Mouse (Mus musculus) limb, embryonic 12.5 days (tissue): ENCODE results near the gene Adamts16. TPM values are rescaled to one million over a fixed set of nuclear protein-coding genes. Genes with fewer than 3 reads are reported as not detected.

Experiments
- ATAC-seq: fragments of 200-750 bp; cut with Nextera tagmentation; 2 replicates; pipeline ENCODE4 v1.8.0; 2017; ENCODE audit warnings: low read depth, moderate TSS enrichment; ENCODE audit not compliant: insufficient number of reproducible peaks, insufficient read depth, low FRiP score, low TSS enrichment
- H3K27ac ChIP-seq: fragments of 300-500 bp; sonication (generic); 2 replicates; pipeline ENCODE4 v1.5.1; 2016; ENCODE audit warnings: mild to moderate bottlenecking, moderate library complexity
- H3K27me3 ChIP-seq: fragments of 300-500 bp; sonication (generic); 2 replicates; pipeline ENCODE4 v1.6.1; 2016; ENCODE audit warnings: mild to moderate bottlenecking, moderate library complexity
- H3K36me3 ChIP-seq: fragments of 300-500 bp; sonication (generic); 2 replicates; pipeline ENCODE4 v1.6.1; 2016; ENCODE audit warnings: mild to moderate bottlenecking, moderate library complexity
- H3K4me1 ChIP-seq: fragments of 300-500 bp; sonication (generic); replicated peaks from 2 replicates; pipeline ENCODE4 v1.6.1; 2016
- H3K4me2 ChIP-seq: fragments of 300-500 bp; sonication (generic); 2 replicates; pipeline ENCODE4 v1.6.1; 2016; ENCODE audit warnings: mild to moderate bottlenecking, moderate library complexity
- H3K4me3 ChIP-seq: fragments of 300-500 bp; sonication (generic); replicated peaks from 2 replicates; pipeline ENCODE4 v1.5.1; 2016; ENCODE audit warnings: mild to moderate bottlenecking
- H3K9ac ChIP-seq: fragments of 300-500 bp; sonication (generic); replicated peaks from 2 replicates; pipeline ENCODE4 v1.6.1; 2016; ENCODE audit warnings: mild to moderate bottlenecking, moderate library complexity
- H3K9me3 ChIP-seq: fragments of 300-500 bp; sonication (generic); 2 replicates; pipeline ENCODE4 v1.6.1; 2016; ENCODE audit warnings: mild to moderate bottlenecking, moderate library complexity
- WGBS: fragments of 180-500 bp; shearing (Covaris S2); methylation state at CpG from one replicate; pipeline ENCODE4 v1.1.7; 2016; 5-methylcytosine and 5-hydroxymethylcytosine counted together
- polyA plus RNA-seq: library from polyadenylated mRNA; unstranded; fragments of >200 nt; fragmentation: Nextera tagmentation; extraction: Ambion mirVana; gene quantifications from 2 replicates; pipeline ENCODE4 v1.2.1, GENCODE M21; 2016

Adamts16 gene
- polyA plus RNA-seq, 1 experiment from 2014 or later: 0.51 TPM

DNA sequence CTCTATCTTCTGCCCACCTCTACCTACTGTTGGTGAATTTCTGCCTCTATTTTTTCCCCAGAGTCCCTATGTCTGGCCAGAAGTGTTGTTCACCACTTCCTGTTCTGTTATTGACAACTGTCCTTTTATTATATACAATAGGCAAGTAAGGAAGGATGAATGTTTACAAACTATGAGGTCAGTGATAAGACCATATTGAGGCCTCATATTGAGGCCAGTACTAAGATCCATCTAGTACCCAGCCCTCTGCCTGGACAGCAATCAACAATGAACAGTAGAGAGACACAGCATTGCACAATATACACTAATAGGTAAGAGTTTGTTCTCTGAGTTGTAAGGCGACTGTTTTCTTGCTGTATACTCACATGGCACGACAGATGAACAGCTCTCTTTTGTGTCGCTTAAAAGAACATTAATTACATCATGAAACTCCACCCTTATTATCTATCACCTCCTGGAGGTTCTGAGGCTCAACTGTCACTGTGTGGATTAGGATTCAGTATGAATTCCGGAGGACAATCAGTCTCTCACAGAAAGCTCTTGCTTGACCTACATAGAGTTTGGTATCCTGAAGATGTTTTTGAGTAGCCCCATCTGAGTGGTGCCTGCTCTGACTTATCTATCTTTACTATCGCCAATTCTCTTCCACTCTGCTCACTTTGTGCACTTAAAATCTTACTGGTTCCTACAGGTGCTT, 134.3 kb downstream of the Adamts16 start:
- WGBS: 84% methylated on average over 5 of the region's 5 CpGs
- no peaks in the 10 kb centered on the region for H3K36me3 ChIP-seq
- H3K9me3 ChIP-seq: no peaks in the 10 kb centered on the region
- no peak overlapping the region for H3K9ac ChIP-seq
- no peak overlapping the region for H3K4me3 ChIP-seq
- H3K4me1 ChIP-seq: peaks cover 5% of the 10 kb centered on the region; the same call in 1 of the 2 replicates
- H3K27me3 ChIP-seq: no peaks in the 10 kb centered on the region
- ATAC-seq: no peak
- no peak overlapping the region for H3K27ac ChIP-seq
- no peak overlapping the region for H3K4me2 ChIP-seq

DNA sequence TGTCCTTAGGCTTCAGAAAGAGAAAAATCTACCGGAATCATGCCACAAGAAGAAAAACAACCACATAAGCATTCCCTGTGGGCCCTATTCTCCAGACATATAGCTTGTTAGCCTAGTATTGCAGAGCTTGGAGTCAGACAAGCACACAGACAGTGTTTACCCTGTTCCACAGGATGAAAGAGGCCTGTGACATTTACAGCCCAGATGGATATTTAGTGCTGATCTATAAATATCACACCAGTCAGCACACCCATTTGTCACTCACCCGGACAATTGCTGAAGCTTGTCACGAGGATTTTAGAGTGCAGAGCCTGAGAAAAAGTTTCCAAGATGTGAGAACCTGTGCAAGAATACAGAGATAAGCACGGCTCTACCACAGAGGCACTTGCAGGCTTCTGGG, 138.7 kb downstream of the Adamts16 start:
- Histone ChIP-seq H3K36me3 (no peaks in the 10 kb centered on the region), H3K9me3 (no peaks in the 10 kb centered on the region), H3K9ac (no peak overlapping the region), H3K27me3 (no peaks in the 10 kb centered on the region), H3K4me2 (no peak overlapping the region), H3K27ac (no peak overlapping the region), H3K4me3 (no peak overlapping the region), H3K4me1 (peaks cover 5% of the 10 kb centered on the region; the same call in 1 of the 2 replicates)
- no peak for ATAC-seq
- 19% methylated on average over 4 of the region's 4 CpGs for WGBS

- H3K4me1 ChIP-seq: peaks cover 5% of the 10 kb centered on the region; the same call in 1 of the 2 replicates
- no peak for ATAC-seq
- 86% methylated on average over 4 of the region's 4 CpGs for WGBS
- no peak overlapping the region for H3K27ac ChIP-seq
- no peak overlapping the region for H3K9ac ChIP-seq
- H3K9me3 ChIP-seq: no peaks in the 10 kb centered on the region
- H3K4me2 ChIP-seq: no peak overlapping the region
- H3K36me3 ChIP-seq: no peaks in the 10 kb centered on the region
- no peak overlapping the region for H3K4me3 ChIP-seq
- no peaks in the 10 kb centered on the region for H3K27me3 ChIP-seq
Measured at GRCm38 (mm10) chr13:70698812-70699387, 142.7 kb downstream of the Adamts16 start.

DNA sequence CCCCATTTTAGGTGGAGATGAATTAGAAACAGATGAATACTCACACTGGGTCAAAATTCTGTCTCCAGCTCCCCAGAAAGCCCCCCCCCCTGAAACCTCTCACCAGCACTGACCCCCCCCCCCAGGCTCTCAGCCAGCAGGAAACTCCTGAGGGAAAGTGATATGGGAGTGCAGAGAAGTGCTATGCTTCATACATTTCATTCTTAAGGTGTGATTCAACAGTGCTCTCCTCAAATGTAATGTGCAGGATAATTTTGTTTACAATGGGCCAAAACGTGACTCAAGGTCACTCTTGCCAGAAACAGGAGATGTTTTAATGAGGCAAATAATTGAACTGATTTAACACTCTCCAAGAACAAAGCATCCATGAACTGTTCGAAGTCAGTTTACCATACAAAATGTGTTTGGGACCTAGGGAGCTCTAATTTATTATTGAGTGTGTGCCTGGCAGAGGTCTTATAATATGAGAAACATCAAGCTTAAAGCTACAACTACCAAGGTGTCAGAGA, 152.1 kb downstream of the Adamts16 start:
- no peaks in the 10 kb centered on the region for H3K27me3 ChIP-seq
- H3K9ac ChIP-seq: no peak overlapping the region
- H3K9me3 ChIP-seq: no peaks in the 10 kb centered on the region
- no peak overlapping the region for H3K27ac ChIP-seq
- 0 out of 2 replicates have a peak, but pooled peaks cover 4% of the 10 kb centered on the region for H3K4me1 ChIP-seq
- WGBS: 34% methylated on average over 2 of the region's 2 CpGs
- H3K36me3 ChIP-seq: no peaks in the 10 kb centered on the region
- no peak overlapping the region for H3K4me3 ChIP-seq
- no peak overlapping the region for H3K4me2 ChIP-seq
- no peak for ATAC-seq

- WGBS: 75% methylated on average over 5 of the region's 5 CpGs
- Histone ChIP-seq H3K9me3 (no peaks in the 10 kb centered on the region), H3K4me1 (0 out of 2 replicates have a peak, but pooled peaks cover 4% of the 10 kb centered on the region), H3K27me3 (no peaks in the 10 kb centered on the region), H3K27ac (no peak overlapping the region), H3K4me2 (no peak overlapping the region), H3K9ac (no peak overlapping the region), H3K4me3 (no peak overlapping the region), H3K36me3 (no peaks in the 10 kb centered on the region)
- ATAC-seq: no peak
Measured at GRCm38 (mm10) chr13:70685825-70686224, 155.8 kb downstream of the Adamts16 start.

DNA sequence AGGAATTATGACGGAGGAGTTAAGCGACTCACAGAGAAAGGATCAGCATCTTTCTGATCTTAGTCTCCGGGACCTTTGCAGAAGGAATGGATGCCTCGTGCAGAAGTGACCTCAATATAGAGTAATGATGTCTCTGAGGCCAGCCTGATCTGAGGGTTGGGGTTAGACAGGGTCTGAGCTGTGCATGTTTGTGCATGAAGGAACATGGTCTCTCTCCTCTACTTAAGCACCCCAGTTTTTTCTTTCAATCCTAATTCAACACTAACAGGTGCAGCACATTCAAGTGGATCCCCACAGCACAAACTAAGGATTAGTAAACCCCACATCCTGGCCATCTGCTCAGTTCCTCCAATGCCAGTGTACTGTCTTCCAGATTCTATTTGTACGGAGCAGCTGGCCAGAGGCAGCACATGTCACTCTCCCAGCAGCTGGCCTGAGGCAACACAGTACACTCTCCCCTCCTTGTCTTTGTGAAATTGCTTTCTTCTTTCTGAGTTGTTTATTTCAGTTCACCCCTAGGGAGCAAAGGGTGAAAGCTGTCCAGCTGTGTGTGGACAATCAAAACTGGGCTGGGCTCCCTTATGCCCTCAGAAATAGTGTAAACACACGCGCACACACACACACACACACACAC, 156.5 kb downstream of the Adamts16 start:
- Histone ChIP-seq H3K4me2 (no peak overlapping the region), H3K36me3 (no peaks in the 10 kb centered on the region), H3K4me3 (no peak overlapping the region), H3K4me1 (0 out of 2 replicates have a peak, but pooled peaks cover 4% of the 10 kb centered on the region), H3K27ac (no peak overlapping the region), H3K9ac (no peak overlapping the region), H3K27me3 (no peaks in the 10 kb centered on the region), H3K9me3 (no peaks in the 10 kb centered on the region)
- ATAC-seq: peak; percentile 78
- WGBS: 71% methylated on average over 7 of the region's 7 CpGs

GRCm38 (mm10) chr13:70681411-70682183, 160.0 kb downstream of the Adamts16 start:
- no peak for ATAC-seq
- WGBS: 82% methylated on average over 7 of the region's 7 CpGs
- H3K27me3 ChIP-seq: no peaks in the 10 kb centered on the region

GRCm38 (mm10) chr13:70680316-70680715, 161.3 kb downstream of the Adamts16 start:
- Histone ChIP-seq H3K36me3 (no peaks in the 10 kb centered on the region), H3K4me3 (no peak overlapping the region), H3K9ac (no peak overlapping the region), H3K9me3 (no peaks in the 10 kb centered on the region), H3K4me2 (no peak overlapping the region), H3K27ac (no peak overlapping the region), H3K4me1 (no peaks in the 10 kb centered on the region), H3K27me3 (no peaks in the 10 kb centered on the region)
- no peak for ATAC-seq
- 85% methylated on average over 3 of the region's 3 CpGs for WGBS

More at GRCm38 (mm10) chr13:70681411-70682183, 160.0 kb downstream of the Adamts16 start:
- H3K36me3 ChIP-seq: no peaks in the 10 kb centered on the region
- H3K4me1 ChIP-seq: no peaks in the 10 kb centered on the region
- H3K9me3 ChIP-seq: no peaks in the 10 kb centered on the region
- no peak overlapping the region for H3K9ac ChIP-seq
- no peak overlapping the region for H3K4me3 ChIP-seq
- H3K27ac ChIP-seq: no peak overlapping the region
- H3K4me2 ChIP-seq: no peak overlapping the region

Other genes starting within 250 kb of the Adamts16 start
- gene Ice1, start 204.2 kb downstream of the Adamts16 start, polyA plus RNA-seq: 30.9 and 32.7 TPM in 2 replicates